Mouse (Mus musculus): ENCODE measurements around the gene Sh2d6. TPM values are rescaled to one million over a fixed set of nuclear protein-coding genes. Genes with fewer than 3 reads are reported as not detected.
"Not testable (repeated sequence)": the region's sequence is repeated elsewhere in the genome, so short reads cannot be mapped to it uniquely, and the experiment has no call there.

Sh2d6 gene
- polyA plus RNA-seq, 2 experiments: not detected

- peak overlapping the region; percentile 57 to 66 for H3K4me3 ChIP-seq (ENCODE audit: insufficient read depth in 1 of 2, low read depth in 2 of 2, low read length in 2 of 2)
- H3K36me3 ChIP-seq (replicated peaks; ENCODE audit: control insufficient read depth, insufficient read depth, low read depth): no peaks in the 10 kb centered on the region
- no peaks in the 10 kb centered on the region for H3K9me3 ChIP-seq (ENCODE audit: control insufficient read depth, low read length)
- peak overlapping the region; percentile 64 for H3K4me2 ChIP-seq (ENCODE audit: low read depth)
- H3K27me3 ChIP-seq (ENCODE audit: control insufficient read depth, insufficient read depth, low read length): no peaks in the 10 kb centered on the region
- 50% methylated on average over 10 of the region's 10 CpGs for WGBS (ENCODE audit: insufficient replicate concordance)
- H3K27ac ChIP-seq: no peak overlapping the region
- H3K9ac ChIP-seq (replicated peaks): peak overlapping the region; percentile 62
- no peak for TF ChIP-seq CTCF (IDR thresholded peaks at IDR 0.05; ENCODE audit: low read depth)
- TF ChIP-seq EP300 (IDR thresholded peaks at IDR 0.05; ENCODE audit: low read depth): no peak
- DNase-seq (ENCODE audit: low read depth in 3 of 3, low spot score in 3 of 3): no peak
- no peak for ATAC-seq (ENCODE audit: insufficient read depth)
- H3K4me1 ChIP-seq (replicated peaks; ENCODE audit: control insufficient read depth in 2 of 2, insufficient read depth in 2 of 2, low read length in 1 of 2): peaks cover 0 to 6% of the 10 kb centered on the region in 2 experiments; a peak in 3 of 4 replicates
Observed at GRCm38 (mm10) chr6:72537998-72538500, 16.5 kb upstream of the Sh2d6 start.

DNA sequence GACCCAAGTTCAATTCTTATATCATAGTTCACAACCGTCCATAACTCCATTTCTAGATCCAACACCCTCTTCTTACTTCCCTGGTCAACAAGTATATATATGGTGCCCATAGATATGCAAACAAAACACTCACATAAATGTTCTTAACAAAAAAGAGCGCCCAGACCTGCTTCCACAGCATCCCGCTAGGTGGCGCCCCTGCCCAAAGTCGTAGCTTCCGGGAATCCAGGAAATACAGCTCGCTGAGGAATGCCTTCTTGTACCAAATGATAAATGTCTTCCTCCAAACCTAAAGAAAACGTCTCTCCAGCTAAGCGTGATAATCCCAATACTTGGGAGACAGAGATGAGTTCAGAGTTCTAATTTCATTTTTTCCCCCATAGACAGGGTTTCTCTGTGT is 13.7 kb upstream of the Sh2d6 start:
- ATAC-seq (ENCODE audit: insufficient read depth) (no peak), DNase-seq (ENCODE audit: low read depth in 3 of 3, low spot score in 3 of 3) (peak; percentile 58 to 70 (median 61))
- WGBS (ENCODE audit: insufficient replicate concordance): under 1% methylated on average over 9 of the region's 9 CpGs
- no peak overlapping the region for H3K27ac ChIP-seq
- H3K9ac ChIP-seq (replicated peaks): no peak overlapping the region
- H3K4me2 ChIP-seq (ENCODE audit: low read depth): peak overlapping the region; percentile 56
- peak overlapping the region in 1 of 2 experiments; percentile 10; a peak in 1 of 4 replicates for H3K4me3 ChIP-seq (ENCODE audit: insufficient read depth in 1 of 2, low read depth in 2 of 2, low read length in 2 of 2)
- TF ChIP-seq EP300 (IDR thresholded peaks at IDR 0.05; ENCODE audit: low read depth): no peak
- TF ChIP-seq CTCF (IDR thresholded peaks at IDR 0.05; ENCODE audit: low read depth): peak; percentile 94
- H3K4me1 ChIP-seq (replicated peaks; ENCODE audit: control insufficient read depth in 2 of 2, insufficient read depth in 2 of 2, low read length in 1 of 2): peaks cover 0 to 6% of the 10 kb centered on the region in 2 experiments; a peak in 3 of 4 replicates
- no peaks in the 10 kb centered on the region for H3K36me3 ChIP-seq (replicated peaks; ENCODE audit: control insufficient read depth, insufficient read depth, low read depth)
- no peaks in the 10 kb centered on the region for H3K9me3 ChIP-seq (ENCODE audit: control insufficient read depth, low read length)
- no peaks in the 10 kb centered on the region for H3K27me3 ChIP-seq (ENCODE audit: control insufficient read depth, insufficient read depth, low read length)

DNA sequence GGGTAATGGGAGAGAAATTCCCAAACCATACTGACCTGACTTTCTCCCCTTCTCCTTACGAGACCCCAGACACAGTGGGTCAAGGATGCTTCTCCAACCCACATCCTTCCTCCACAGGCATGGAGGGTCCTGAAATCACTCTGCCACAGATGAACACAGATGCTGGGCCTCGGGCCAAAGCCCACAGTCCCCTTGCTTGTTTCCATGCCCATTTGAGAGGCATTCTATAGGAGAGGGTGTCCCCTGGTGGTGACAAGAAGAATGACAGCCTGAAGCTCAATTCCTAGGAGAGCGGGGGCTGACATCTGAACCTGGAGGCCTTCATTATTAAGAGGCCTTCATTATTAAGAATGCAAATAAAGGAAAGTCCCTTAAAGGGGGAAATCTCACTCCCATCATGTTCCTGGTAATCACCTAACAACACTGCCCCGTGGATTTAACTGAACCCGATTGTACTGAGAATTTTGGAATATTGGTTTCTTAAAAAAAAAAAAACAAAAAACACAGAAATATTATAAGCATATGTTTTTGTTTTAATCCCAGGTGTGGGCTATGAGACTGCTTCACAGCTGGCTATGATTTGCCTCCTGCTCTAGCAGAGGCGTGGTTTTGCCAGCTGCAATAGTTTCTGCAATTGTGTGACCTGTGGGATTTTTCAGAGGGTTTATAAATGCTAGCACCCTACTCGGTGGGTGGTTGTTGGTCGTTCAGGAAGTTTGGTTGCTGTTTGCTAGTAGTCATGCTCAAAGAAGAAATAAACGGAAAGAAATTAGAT is 12.7 kb upstream of the Sh2d6 start:
- no peak overlapping the region for H3K4me2 ChIP-seq (ENCODE audit: low read depth)
- peaks cover 0 to 6% of the 10 kb centered on the region in 2 experiments; a peak in 3 of 4 replicates for H3K4me1 ChIP-seq (replicated peaks; ENCODE audit: control insufficient read depth in 2 of 2, insufficient read depth in 2 of 2, low read length in 1 of 2)
- DNase-seq (ENCODE audit: low read depth in 3 of 3, low spot score in 3 of 3) (peak; percentile 40 to 49 (median 41)), ATAC-seq (ENCODE audit: insufficient read depth) (no peak)
- 37% methylated on average over 9 of the region's 9 CpGs for WGBS (ENCODE audit: insufficient replicate concordance)
- no peak overlapping the region for H3K27ac ChIP-seq
- no peak overlapping the region for H3K9ac ChIP-seq (replicated peaks)
- TF ChIP-seq EP300 (IDR thresholded peaks at IDR 0.05; ENCODE audit: low read depth) (no peak), CTCF (IDR thresholded peaks at IDR 0.05; ENCODE audit: low read depth) (peak; percentile 96)
- no peaks in the 10 kb centered on the region for H3K36me3 ChIP-seq (replicated peaks; ENCODE audit: control insufficient read depth, insufficient read depth, low read depth)
- H3K4me3 ChIP-seq (ENCODE audit: insufficient read depth in 1 of 2, low read depth in 2 of 2, low read length in 2 of 2): no peak overlapping the region
- no peaks in the 10 kb centered on the region for H3K9me3 ChIP-seq (ENCODE audit: control insufficient read depth, low read length)
- no peaks in the 10 kb centered on the region for H3K27me3 ChIP-seq (ENCODE audit: control insufficient read depth, insufficient read depth, low read length)

- not testable (repeated sequence) for H3K4me1 ChIP-seq (replicated peaks; ENCODE audit: control insufficient read depth in 2 of 2, insufficient read depth in 2 of 2, low read length in 1 of 2); DNase-seq (ENCODE audit: low read depth in 3 of 3, low spot score in 3 of 3); H3K27me3 ChIP-seq (ENCODE audit: control insufficient read depth, insufficient read depth, low read length); ATAC-seq (ENCODE audit: insufficient read depth); H3K9me3 ChIP-seq (ENCODE audit: control insufficient read depth, low read length); H3K4me3 ChIP-seq (ENCODE audit: insufficient read depth in 1 of 2, low read depth in 2 of 2, low read length in 2 of 2); H3K27ac ChIP-seq; H3K36me3 ChIP-seq (replicated peaks; ENCODE audit: control insufficient read depth, insufficient read depth, low read depth); H3K4me2 ChIP-seq (ENCODE audit: low read depth); H3K9ac ChIP-seq (replicated peaks)
- 50% methylated on average over 1 of the region's 1 CpGs for WGBS (ENCODE audit: insufficient replicate concordance)
Observed at GRCm38 (mm10) chr6:72533555-72533954, 12.0 kb upstream of the Sh2d6 start.

- TF ChIP-seq EP300 (IDR thresholded peaks at IDR 0.05; ENCODE audit: low read depth): no peak
Observed at GRCm38 (mm10) chr6:72532580-72532979, 11.1 kb upstream of the Sh2d6 start.

More at GRCm38 (mm10) chr6:72532580-72532979, 11.1 kb upstream of the Sh2d6 start:
- DNase-seq (ENCODE audit: low read depth in 3 of 3, low spot score in 3 of 3) (no peak), ATAC-seq (ENCODE audit: insufficient read depth) (no peak)
- Histone ChIP-seq H3K9ac (replicated peaks) (no peak overlapping the region), H3K9me3 (ENCODE audit: control insufficient read depth, low read length) (no peaks in the 10 kb centered on the region), H3K27me3 (ENCODE audit: control insufficient read depth, insufficient read depth, low read length) (no peaks in the 10 kb centered on the region), H3K4me3 (ENCODE audit: insufficient read depth in 1 of 2, low read depth in 2 of 2, low read length in 2 of 2) (no peak overlapping the region), H3K36me3 (replicated peaks; ENCODE audit: control insufficient read depth, insufficient read depth, low read depth) (no peaks in the 10 kb centered on the region), H3K27ac (no peak overlapping the region), H3K4me1 (replicated peaks; ENCODE audit: control insufficient read depth in 2 of 2, insufficient read depth in 2 of 2, low read length in 1 of 2) (peaks cover 0 to 2% of the 10 kb centered on the region in 2 experiments; a peak in 2 of 4 replicates), H3K4me2 (ENCODE audit: low read depth) (no peak overlapping the region)
- 65% methylated on average over 4 of the region's 4 CpGs for WGBS (ENCODE audit: insufficient replicate concordance)

Measured in liver, embryonic 14.5 days (tissue).